In the genomic region with DNA sequence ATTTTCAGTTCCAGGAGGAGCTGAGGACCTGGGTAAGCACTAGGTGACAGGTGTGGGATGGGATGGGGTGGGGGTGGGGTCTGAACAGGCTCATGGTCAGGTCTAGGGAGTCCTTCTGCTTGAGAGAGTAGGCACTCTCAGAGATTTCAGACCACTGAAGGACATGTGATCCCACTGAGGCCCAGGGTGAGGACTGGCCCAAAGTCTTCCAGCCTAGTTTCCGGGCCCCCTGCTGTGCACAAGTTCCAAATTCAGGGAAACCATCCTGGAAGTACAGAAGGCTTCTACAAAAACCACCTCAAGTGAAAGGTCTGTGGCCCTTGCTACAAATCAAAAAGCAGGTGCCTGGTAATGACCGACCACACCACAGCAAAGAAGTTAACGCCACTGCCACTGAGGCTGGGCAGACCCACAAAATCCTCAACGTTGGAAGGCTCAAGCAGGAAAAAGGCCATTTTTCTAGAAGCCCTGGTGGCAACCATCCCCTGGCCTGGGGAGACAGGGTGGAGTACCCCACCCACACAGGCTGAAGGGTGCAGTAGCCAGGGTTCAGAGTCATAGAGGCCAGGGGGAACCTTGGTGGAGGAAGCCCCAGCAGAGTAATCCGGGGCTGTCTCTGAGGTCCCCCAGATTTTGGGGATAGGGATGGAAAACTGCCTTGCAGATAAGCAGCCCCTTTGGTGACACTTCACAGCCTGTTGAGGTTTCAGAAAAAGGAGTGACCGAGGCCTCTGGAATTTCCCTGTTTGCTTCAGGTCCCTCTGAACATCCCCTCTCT, we compare ENCODE assay signal across 12 mouse cellular contexts. TPM values are rescaled to one million over a fixed set of nuclear protein-coding genes. Genes with fewer than 3 reads are reported as not detected.
A peak's percentile ranks its signal among the peaks of the same experiment; 100 is the strongest.
DNase-seq lines count a peak whose midpoint lies in the region; ATAC-seq and TF ChIP-seq lines count a peak whose summit lies in the region.
"Had no signal": no experiment of that assay in that cellular context is flagged by ENCODE, and none has a peak within 500 bp of the region (broad histone marks: within the 10 kb centered on the region; RNA-seq: fewer than 3 reads in every experiment).

No protein-coding gene starts in this region.

- peak overlapping the region; percentile 55; the same call in 1 of the 2 replicates for H3K4me3 ChIP-seq in forebrain, embryonic 10.5 days
- no peak overlapping the region for H3K4me3 ChIP-seq in forebrain, embryonic 15.5 days
- H3K4me3 ChIP-seq in kidney, postnatal 0 days (replicated peaks; ENCODE audit: low read depth, low read length) = no peak overlapping the region
- H3K4me3 ChIP-seq in heart, embryonic 15.5 days = peak overlapping the region; percentile 75
- H3K4me3 ChIP-seq in liver, embryonic 15.5 days (replicated peaks) = peak overlapping the region; percentile 90
- no peak overlapping the region for H3K4me3 ChIP-seq in hindbrain, embryonic 16.5 days (ENCODE audit: low read length)

- ATAC-seq in forebrain, embryonic 15.5 days (replicated peaks) = no peak
- ATAC-seq in kidney, postnatal 0 days (replicated peaks; ENCODE audit: low FRiP score, low read depth) = no peak
- no peak for ATAC-seq in heart, embryonic 15.5 days (replicated peaks; ENCODE audit: insufficient number of reproducible peaks, insufficient read depth, low FRiP score, low read depth)
- ATAC-seq in liver, embryonic 15.5 days (ENCODE audit: insufficient read depth) = no peak
- no peak for ATAC-seq in hindbrain, embryonic 16.5 days

- DNase-seq in forebrain, embryonic 10.5 days (ENCODE audit: extremely low spot score, low spot score) = no peak
- DNase-seq in kidney, postnatal 0 days (ENCODE audit: low spot score) = no peak
- DNase-seq in kidney, postnatal 25 days = no peak
- DNase-seq in embryo, embryonic 10.5 days (ENCODE audit: low spot score) = no peak
- DNase-seq: adrenal gland, postnatal 36 days; kidney, adult 8-10 months; right cerebral cortex, adult 18-20 months; thymus, adult 18-20 months had no signal

- H3K9ac ChIP-seq in forebrain, embryonic 15.5 days (replicated peaks) = no peak overlapping the region
- 0 out of 2 replicates have a peak overlapping the region, but pooled peaks have one; percentile 18 for H3K9ac ChIP-seq in kidney, postnatal 0 days (ENCODE audit: low read depth, low read length)
- peak overlapping the region; percentile 86 for H3K9ac ChIP-seq in heart, embryonic 15.5 days
- H3K9ac ChIP-seq in liver, embryonic 15.5 days = peak overlapping the region; percentile 94
- no peak overlapping the region for H3K9ac ChIP-seq in hindbrain, embryonic 16.5 days (ENCODE audit: low read depth, low read length)

- no peak for TF ChIP-seq CTCF in kidney, postnatal 0 days (IDR thresholded peaks at IDR 0.05; ENCODE audit: low read depth)

- H3K36me3 ChIP-seq in forebrain, embryonic 10.5 days (replicated peaks) = no peaks in the 10 kb centered on the region
- no peaks in the 10 kb centered on the region for H3K36me3 ChIP-seq in forebrain, embryonic 15.5 days
- 0 out of 2 replicates have a peak, but pooled peaks cover 4% of the 10 kb centered on the region for H3K36me3 ChIP-seq in kidney, postnatal 0 days (ENCODE audit: insufficient read depth, low read length)
- peaks cover 3% of the 10 kb centered on the region; the same call in 1 of the 2 replicates for H3K36me3 ChIP-seq in heart, embryonic 15.5 days
- peaks cover 36% of the 10 kb centered on the region for H3K36me3 ChIP-seq in liver, embryonic 15.5 days (replicated peaks)
- no peaks in the 10 kb centered on the region for H3K36me3 ChIP-seq in hindbrain, embryonic 16.5 days (ENCODE audit: control insufficient read depth, insufficient read depth, low read length)

- WGBS in forebrain, embryonic 10.5 days = 89% methylated on average over 6 of the region's 6 CpGs
- WGBS in forebrain, embryonic 15.5 days = 85% methylated on average over 6 of the region's 6 CpGs
- WGBS in kidney, postnatal 0 days = 69% methylated on average over 6 of the region's 6 CpGs
- 58% methylated on average over 6 of the region's 6 CpGs for WGBS in heart, embryonic 15.5 days
- WGBS in liver, embryonic 15.5 days (ENCODE audit: insufficient replicate concordance) = 66% methylated on average over 6 of the region's 6 CpGs
- WGBS in hindbrain, embryonic 16.5 days = 83% methylated on average over 6 of the region's 6 CpGs

- no peak overlapping the region for H3K4me2 ChIP-seq in forebrain, embryonic 15.5 days (replicated peaks)
- peak overlapping the region; percentile 74 for H3K4me2 ChIP-seq in kidney, postnatal 0 days (ENCODE audit: low read length)
- H3K4me2 ChIP-seq in heart, embryonic 15.5 days = peak overlapping the region; percentile 84
- peak overlapping the region; percentile 81 for H3K4me2 ChIP-seq in liver, embryonic 15.5 days
- no peak overlapping the region for H3K4me2 ChIP-seq in hindbrain, embryonic 16.5 days (ENCODE audit: low read length)

- H3K27ac ChIP-seq in forebrain, embryonic 10.5 days = 0 out of 2 replicates have a peak overlapping the region, but pooled peaks have one; percentile 7
- H3K27ac ChIP-seq in forebrain, embryonic 15.5 days (replicated peaks) = no peak overlapping the region
- H3K27ac ChIP-seq in kidney, postnatal 0 days = no peak overlapping the region
- H3K27ac ChIP-seq in heart, embryonic 15.5 days = peak overlapping the region; percentile 98
- peak overlapping the region; percentile 97 for H3K27ac ChIP-seq in liver, embryonic 15.5 days (replicated peaks)
- no peak overlapping the region for H3K27ac ChIP-seq in hindbrain, embryonic 16.5 days (ENCODE audit: low read depth, low read length)

- peaks cover 47% of the 10 kb centered on the region for H3K27me3 ChIP-seq in forebrain, embryonic 10.5 days (ENCODE audit: poor library complexity, severe bottlenecking)
- peaks cover 3% of the 10 kb centered on the region; the same call in 1 of the 2 replicates for H3K27me3 ChIP-seq in forebrain, embryonic 15.5 days
- no peaks in the 10 kb centered on the region for H3K27me3 ChIP-seq in kidney, postnatal 0 days (ENCODE audit: insufficient read depth, low read length)
- no peaks in the 10 kb centered on the region for H3K27me3 ChIP-seq in heart, embryonic 15.5 days
- no peaks in the 10 kb centered on the region for H3K27me3 ChIP-seq in liver, embryonic 15.5 days
- H3K27me3 ChIP-seq in hindbrain, embryonic 16.5 days (replicated peaks; ENCODE audit: control insufficient read depth, insufficient read depth, low read length) = no peaks in the 10 kb centered on the region; the same call in 1 of the 2 replicates

- H3K4me1 ChIP-seq in forebrain, embryonic 10.5 days = peaks cover 60% of the 10 kb centered on the region
- H3K4me1 ChIP-seq in forebrain, embryonic 15.5 days = peaks cover 11% of the 10 kb centered on the region
- H3K4me1 ChIP-seq in kidney, postnatal 0 days (replicated peaks; ENCODE audit: insufficient read depth, low read length) = peaks cover 26% of the 10 kb centered on the region
- peaks cover 55% of the 10 kb centered on the region for H3K4me1 ChIP-seq in heart, embryonic 15.5 days (replicated peaks)
- H3K4me1 ChIP-seq in liver, embryonic 15.5 days (replicated peaks) = peaks cover 77% of the 10 kb centered on the region
- H3K4me1 ChIP-seq in hindbrain, embryonic 16.5 days (ENCODE audit: control insufficient read depth, insufficient read depth, low read depth, low read length) = peaks cover 4% of the 10 kb centered on the region

- no peaks in the 10 kb centered on the region for H3K9me3 ChIP-seq in forebrain, embryonic 10.5 days
- H3K9me3 ChIP-seq in forebrain, embryonic 15.5 days = no peaks in the 10 kb centered on the region
- H3K9me3 ChIP-seq in kidney, postnatal 0 days (replicated peaks; ENCODE audit: low read length) = no peaks in the 10 kb centered on the region
- no peaks in the 10 kb centered on the region for H3K9me3 ChIP-seq in heart, embryonic 15.5 days (replicated peaks)
- no peaks in the 10 kb centered on the region for H3K9me3 ChIP-seq in liver, embryonic 15.5 days (replicated peaks)
- H3K9me3 ChIP-seq in hindbrain, embryonic 16.5 days (ENCODE audit: control insufficient read depth, low read length) = no peaks in the 10 kb centered on the region

RNA-seq across cellular contexts. Expression of gene Tgm2, which starts 1.3 kb away (rescaled TPM):
- 6.3 and 7.2 TPM in 2 replicates for polyA plus RNA-seq in forebrain, embryonic 10.5 days (2016; fragmentation: Nextera tagmentation; extraction: Ambion mirVana)
- 4.7 and 5.0 TPM in 2 replicates for polyA plus RNA-seq in forebrain, embryonic 15.5 days (2015; fragmentation: Nextera tagmentation; extraction: Ambion mirVana)
- polyA plus RNA-seq in kidney, postnatal 0 days (2015; fragmentation: Nextera tagmentation; extraction: Ambion mirVana) = 26.9 and 31.7 TPM in 2 replicates
- polyA plus RNA-seq in heart, embryonic 15.5 days (2015; fragmentation: Nextera tagmentation; extraction: Ambion mirVana) = 208 and 228 TPM in 2 replicates
- 67.7 and 77.8 TPM in 2 replicates for polyA plus RNA-seq in liver, embryonic 15.5 days (2015; fragmentation: Nextera tagmentation; extraction: Ambion mirVana)
- polyA plus RNA-seq in hindbrain, embryonic 16.5 days (2015; fragmentation: Nextera tagmentation; extraction: Ambion mirVana) = 7.9 and 11.4 TPM in 2 replicates

Comparison
In these comparisons a context has a peak if more than half of its experiments do, and no peak if none do; other contexts are left out.
1. H3K27ac ChIP-seq: peak in forebrain, embryonic 10.5 days (single experiment), heart, embryonic 15.5 days (single experiment) and liver, embryonic 15.5 days (single experiment); none in forebrain, embryonic 15.5 days (single experiment), kidney, postnatal 0 days (single experiment) and hindbrain, embryonic 16.5 days (single experiment).
2. H3K4me3 ChIP-seq: peak in forebrain, embryonic 10.5 days (single experiment), heart, embryonic 15.5 days (single experiment) and liver, embryonic 15.5 days (single experiment); none in forebrain, embryonic 15.5 days (single experiment), kidney, postnatal 0 days (single experiment) and hindbrain, embryonic 16.5 days (single experiment).
3. H3K4me2 ChIP-seq: peak in kidney, postnatal 0 days (single experiment), heart, embryonic 15.5 days (single experiment) and liver, embryonic 15.5 days (single experiment); none in forebrain, embryonic 15.5 days (single experiment) and hindbrain, embryonic 16.5 days (single experiment).
4. H3K9ac ChIP-seq: peak in kidney, postnatal 0 days (single experiment), heart, embryonic 15.5 days (single experiment) and liver, embryonic 15.5 days (single experiment); none in forebrain, embryonic 15.5 days (single experiment) and hindbrain, embryonic 16.5 days (single experiment).